Mouse (Mus musculus): ENCODE results near the gene Gm8906.
"Not testable (repeated sequence)": the region's sequence is repeated elsewhere in the genome, so short reads cannot be mapped to it uniquely, and the experiment has no call there.

Gm8906 gene

DNA sequence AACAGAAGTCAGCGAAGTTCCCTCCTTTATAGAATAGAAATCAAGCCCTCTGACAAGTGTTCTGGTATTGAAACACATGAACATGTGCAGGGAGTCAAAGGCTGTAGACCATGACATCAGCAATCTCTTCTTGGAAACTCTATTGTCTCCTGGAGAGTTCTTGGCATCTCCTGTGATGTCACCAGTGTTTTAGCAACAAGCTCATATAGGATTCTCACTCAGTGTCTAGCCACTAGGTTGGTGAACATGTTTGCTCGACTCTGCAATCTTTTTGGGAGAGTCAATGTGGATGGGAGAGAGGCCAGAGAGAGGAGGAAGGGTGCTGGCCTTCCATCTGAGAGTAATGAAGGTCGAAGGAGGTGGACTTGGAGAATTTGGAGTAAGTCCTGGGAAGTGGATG is at the start of gene Gm8906:
TSS of gene Gm8906 (plus strand) at position 301 of the 400 bp plus-strand sequence.
- DNase-seq (ENCODE audit: low spot score in 2 of 2): not testable (repeated sequence)

All from cerebellum, postnatal 4 days (tissue).